Mouse (Mus musculus): ENCODE measurements around the gene Adamtsl5. TPM values are rescaled to one million over a fixed set of nuclear protein-coding genes. Genes with fewer than 3 reads are reported as not detected.
A peak's percentile ranks its signal among the peaks of the same experiment; 100 is the strongest.

Gene Adamtsl5
- polyA plus RNA-seq, 1 experiment = 10.8 TPM

GRCm38 (mm10) chr10:80320340-80320760, 27.9 kb downstream of the Adamtsl5 start, which contains the start of gene 2310011J03Rik:
TSS of gene 2310011J03Rik (minus strand) at chr10:80320537.
- H3K4me3 ChIP-seq (replicated peaks; ENCODE audit: insufficient read depth, low read depth, low read length) = peak within 1 kb of the TSS; percentile 90
- H3K27ac ChIP-seq (ENCODE audit: insufficient read depth, low read length) = peak within 1 kb of the TSS; percentile 59
- H3K4me1 ChIP-seq (ENCODE audit: control insufficient read depth, insufficient read depth, low read length) = peaks cover 26% of the 10 kb centered on the region
- peak; percentile 89 to 91 for DNase-seq
- TF ChIP-seq CTCF (IDR thresholded peaks at IDR 0.05; ENCODE audit: borderline replicate concordance, insufficient read depth, low read depth, low read length) (no peak), POLR2A (IDR thresholded peaks at IDR 0.05; ENCODE audit: borderline replicate concordance, insufficient read depth, low read length) (peak; percentile 61; the same call in 1 of the 2 replicates)
- under 1% methylated on average over 34 of the region's 34 CpGs for WGBS
- H3K27me3 ChIP-seq (ENCODE audit: control insufficient read depth, insufficient read depth, low read length) = no peaks in the 10 kb centered on the region

DNA sequence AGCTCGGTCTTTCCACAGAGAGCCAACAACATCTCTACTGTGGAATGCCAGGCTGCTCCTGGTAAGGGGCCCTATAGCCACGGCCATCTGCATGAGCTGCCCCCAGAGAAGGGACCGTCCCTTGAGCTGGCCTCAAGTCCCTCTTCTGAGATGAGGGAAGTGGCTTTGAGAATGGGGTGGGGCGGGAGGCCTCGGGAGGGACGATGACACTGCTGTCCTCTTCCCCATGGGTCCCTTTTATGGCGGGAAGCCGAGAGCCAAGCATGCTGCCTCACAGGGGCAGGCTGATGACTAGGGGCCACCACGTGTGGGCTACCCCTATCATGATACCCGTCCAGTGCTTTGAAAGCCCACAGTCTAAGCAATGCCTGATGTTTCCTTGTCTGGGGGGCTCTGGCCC, 31.2 kb downstream of the Adamtsl5 start:
- no peak for DNase-seq
- 27% methylated on average over 10 of the region's 10 CpGs for WGBS
- Histone ChIP-seq H3K4me3 (replicated peaks; ENCODE audit: insufficient read depth, low read depth, low read length) (no peak overlapping the region), H3K4me1 (ENCODE audit: control insufficient read depth, insufficient read depth, low read length) (peaks cover 52% of the 10 kb centered on the region), H3K27me3 (ENCODE audit: control insufficient read depth, insufficient read depth, low read length) (no peaks in the 10 kb centered on the region), H3K27ac (ENCODE audit: insufficient read depth, low read length) (no peak overlapping the region)
- TF ChIP-seq CTCF (IDR thresholded peaks at IDR 0.05; ENCODE audit: borderline replicate concordance, insufficient read depth, low read depth, low read length) (no peak), POLR2A (IDR thresholded peaks at IDR 0.05; ENCODE audit: borderline replicate concordance, insufficient read depth, low read length) (no peak)

GRCm38 (mm10) chr10:80316359-80316781, 31.8 kb downstream of the Adamtsl5 start:
- 10% methylated on average over 11 of the region's 11 CpGs for WGBS
- Histone ChIP-seq H3K27ac (ENCODE audit: insufficient read depth, low read length) (no peak overlapping the region), H3K4me3 (replicated peaks; ENCODE audit: insufficient read depth, low read depth, low read length) (no peak overlapping the region), H3K27me3 (ENCODE audit: control insufficient read depth, insufficient read depth, low read length) (no peaks in the 10 kb centered on the region), H3K4me1 (ENCODE audit: control insufficient read depth, insufficient read depth, low read length) (peaks cover 58% of the 10 kb centered on the region)
- no peak for TF ChIP-seq CTCF (IDR thresholded peaks at IDR 0.05; ENCODE audit: borderline replicate concordance, insufficient read depth, low read depth, low read length)
- TF ChIP-seq POLR2A (IDR thresholded peaks at IDR 0.05; ENCODE audit: borderline replicate concordance, insufficient read depth, low read length) = no peak
- DNase-seq = no peak

GRCm38 (mm10) chr10:80315315-80315714, 32.9 kb downstream of the Adamtsl5 start:
- H3K27ac ChIP-seq (ENCODE audit: insufficient read depth, low read length) = no peak overlapping the region
- peak in 1 of 2 experiments; percentile 33 for DNase-seq
- no peak overlapping the region for H3K4me3 ChIP-seq (replicated peaks; ENCODE audit: insufficient read depth, low read depth, low read length)
- no peaks in the 10 kb centered on the region for H3K27me3 ChIP-seq (ENCODE audit: control insufficient read depth, insufficient read depth, low read length)
- 62% methylated on average over 27 of the region's 27 CpGs for WGBS
- peaks cover 59% of the 10 kb centered on the region for H3K4me1 ChIP-seq (ENCODE audit: control insufficient read depth, insufficient read depth, low read length)
- TF ChIP-seq CTCF (IDR thresholded peaks at IDR 0.05; ENCODE audit: borderline replicate concordance, insufficient read depth, low read depth, low read length) (no peak), POLR2A (IDR thresholded peaks at IDR 0.05; ENCODE audit: borderline replicate concordance, insufficient read depth, low read length) (no peak)

DNA sequence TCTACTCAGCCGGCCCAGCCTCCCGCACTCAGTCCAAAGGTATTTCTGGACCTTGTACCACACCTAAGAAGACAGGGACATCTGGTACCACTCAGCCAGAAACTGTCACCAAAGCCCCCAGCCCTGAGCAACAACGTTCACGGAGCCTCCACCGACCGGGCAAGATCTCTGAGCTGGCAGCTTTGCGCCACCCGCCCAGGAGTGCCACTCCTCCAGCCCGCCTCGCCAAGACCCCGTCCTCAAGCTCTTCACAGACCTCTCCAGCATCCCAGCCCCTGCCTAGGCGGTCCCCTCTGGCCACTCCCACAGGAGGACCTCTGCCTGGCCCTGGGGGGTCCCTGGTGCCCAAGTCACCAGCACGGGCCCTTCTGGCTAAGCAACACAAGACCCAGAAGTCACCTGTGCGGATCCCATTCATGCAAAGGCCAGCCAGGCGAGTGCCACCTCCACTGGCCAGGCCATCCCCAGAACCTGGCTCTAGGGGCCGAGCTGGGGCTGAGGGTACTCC, 33.7 kb downstream of the Adamtsl5 start:
- Histone ChIP-seq H3K4me3 (replicated peaks; ENCODE audit: insufficient read depth, low read depth, low read length) (no peak overlapping the region), H3K4me1 (ENCODE audit: control insufficient read depth, insufficient read depth, low read length) (peaks cover 58% of the 10 kb centered on the region), H3K27ac (ENCODE audit: insufficient read depth, low read length) (0 out of 2 replicates have a peak overlapping the region, but pooled peaks have one; percentile 7), H3K27me3 (ENCODE audit: control insufficient read depth, insufficient read depth, low read length) (no peaks in the 10 kb centered on the region)
- 51% methylated on average over 16 of the region's 16 CpGs for WGBS
- peak in 1 of 2 experiments; percentile 41 for DNase-seq
- TF ChIP-seq CTCF (IDR thresholded peaks at IDR 0.05; ENCODE audit: borderline replicate concordance, insufficient read depth, low read depth, low read length) (no peak), POLR2A (IDR thresholded peaks at IDR 0.05; ENCODE audit: borderline replicate concordance, insufficient read depth, low read length) (no peak)

GRCm38 (mm10) chr10:80313627-80314201, 34.5 kb downstream of the Adamtsl5 start:
- WGBS = 32% methylated on average over 20 of the region's 20 CpGs
- Histone ChIP-seq H3K4me3 (replicated peaks; ENCODE audit: insufficient read depth, low read depth, low read length) (no peak overlapping the region), H3K27ac (ENCODE audit: insufficient read depth, low read length) (0 out of 2 replicates have a peak overlapping the region, but pooled peaks have one; percentile 7), H3K4me1 (ENCODE audit: control insufficient read depth, insufficient read depth, low read length) (peaks cover 55% of the 10 kb centered on the region), H3K27me3 (ENCODE audit: control insufficient read depth, insufficient read depth, low read length) (no peaks in the 10 kb centered on the region)
- DNase-seq = peak; percentile 74 to 76
- no peak for TF ChIP-seq CTCF (IDR thresholded peaks at IDR 0.05; ENCODE audit: borderline replicate concordance, insufficient read depth, low read depth, low read length)
- no peak for TF ChIP-seq POLR2A (IDR thresholded peaks at IDR 0.05; ENCODE audit: borderline replicate concordance, insufficient read depth, low read length)

DNA sequence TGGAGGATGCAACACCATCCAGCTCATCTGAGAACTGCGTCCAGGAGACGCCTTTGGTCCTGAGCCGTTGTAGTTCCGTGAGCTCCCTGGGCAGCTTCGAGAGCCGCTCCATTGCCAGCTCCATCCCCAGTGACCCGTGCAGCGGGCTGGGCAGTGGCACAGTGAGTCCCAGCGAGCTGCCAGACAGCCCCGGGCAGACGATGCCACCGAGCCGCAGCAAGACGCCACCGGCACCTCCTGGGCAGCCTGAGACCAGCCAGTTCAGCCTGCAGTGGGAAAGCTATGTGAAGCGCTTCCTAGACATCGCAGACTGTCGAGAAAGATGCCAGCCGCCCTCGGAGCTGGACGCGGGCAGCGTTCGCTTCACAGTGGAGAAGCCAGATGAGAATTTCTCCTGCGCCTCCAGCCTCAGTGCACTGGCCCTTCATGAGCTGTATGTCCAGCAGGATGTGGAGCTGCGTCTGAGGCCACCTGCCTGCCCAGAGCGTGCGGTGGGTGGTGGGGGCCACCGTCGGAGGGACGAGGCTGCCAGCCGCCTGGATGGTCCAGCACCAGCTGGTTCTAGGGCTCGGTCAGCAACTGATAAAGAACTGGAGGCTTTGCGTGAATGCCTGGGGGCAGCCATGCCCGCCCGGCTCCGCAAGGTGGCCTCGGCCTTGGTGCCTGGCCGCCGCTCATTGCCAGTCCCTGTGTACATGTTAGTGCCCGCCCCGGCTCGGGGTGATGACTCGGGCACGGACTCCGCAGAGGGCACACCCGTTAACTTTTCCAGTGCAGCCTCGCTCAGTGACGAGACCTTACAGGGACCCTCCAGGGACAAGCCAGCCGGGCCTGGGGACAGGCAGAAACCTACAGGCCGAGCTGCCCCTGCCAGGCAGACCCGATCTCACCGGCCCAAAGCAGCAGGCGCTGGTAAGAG, 35.4 kb downstream of the Adamtsl5 start:
- TF ChIP-seq POLR2A (IDR thresholded peaks at IDR 0.05; ENCODE audit: borderline replicate concordance, insufficient read depth, low read length) (no peak), CTCF (IDR thresholded peaks at IDR 0.05; ENCODE audit: borderline replicate concordance, insufficient read depth, low read depth, low read length) (no peak)
- peaks cover 54% of the 10 kb centered on the region for H3K4me1 ChIP-seq (ENCODE audit: control insufficient read depth, insufficient read depth, low read length)
- no peak overlapping the region for H3K4me3 ChIP-seq (replicated peaks; ENCODE audit: insufficient read depth, low read depth, low read length)
- peak; percentile 65 to 70 for DNase-seq
- no peaks in the 10 kb centered on the region for H3K27me3 ChIP-seq (ENCODE audit: control insufficient read depth, insufficient read depth, low read length)
- peak overlapping the region; percentile 23; the same call in 1 of the 2 replicates for H3K27ac ChIP-seq (ENCODE audit: insufficient read depth, low read length)
- 35% methylated on average over 54 of the region's 54 CpGs for WGBS
